Comparison of ENCODE assay signal across 22 mouse cellular contexts in the genomic region with DNA sequence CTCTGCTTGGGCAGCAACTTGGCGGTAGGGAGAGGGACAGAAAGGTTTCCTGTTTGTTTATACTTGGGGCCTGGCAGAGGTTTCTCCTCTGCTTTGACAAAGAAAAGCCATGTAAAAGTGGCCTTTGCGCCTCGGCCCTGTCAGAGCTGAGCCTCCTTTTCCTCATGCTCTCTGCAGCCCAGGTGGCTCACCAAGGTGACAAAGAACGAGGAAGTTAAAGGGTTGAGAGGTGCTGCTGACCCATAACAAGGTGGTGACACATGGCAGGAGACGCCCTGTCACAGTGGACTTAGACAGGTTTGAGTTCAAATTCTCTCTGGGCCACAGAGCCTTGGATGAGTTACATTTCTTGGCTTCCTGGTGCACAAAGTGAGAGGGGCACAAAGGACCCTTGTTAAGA.
A peak's percentile ranks its signal among the peaks of the same experiment; 100 is the strongest.
DNase-seq lines count a peak whose midpoint lies in the region; ATAC-seq and TF ChIP-seq lines count a peak whose summit lies in the region.
"Had no signal": no experiment of that assay in that cellular context is flagged by ENCODE, and none has a peak within 500 bp of the region (broad histone marks: within the 10 kb centered on the region; RNA-seq: fewer than 3 reads in every experiment).

No protein-coding gene starts in this region.

- peak overlapping the region; percentile 69 for H3K27ac ChIP-seq in forebrain, embryonic 15.5 days (replicated peaks)
- no peak overlapping the region for H3K27ac ChIP-seq in forebrain, embryonic 16.5 days (ENCODE audit: low read length)
- no peak overlapping the region for H3K27ac ChIP-seq in kidney, adult 2 months (ENCODE audit: insufficient read depth, low read depth, low read length)
- no peak overlapping the region for H3K27ac ChIP-seq in kidney, embryonic 14.5 days (ENCODE audit: low read depth, low read length)
- H3K27ac ChIP-seq in midbrain, embryonic 13.5 days: peak overlapping the region; percentile 84
- H3K27ac ChIP-seq: kidney, embryonic 15.5 days; liver, embryonic 13.5 days had no signal

- no peak for TF ChIP-seq POLR2A in kidney, adult 2 months (IDR thresholded peaks at IDR 0.05; ENCODE audit: low read depth, low read length)

- H3K9ac ChIP-seq in forebrain, embryonic 15.5 days (replicated peaks): no peak overlapping the region
- H3K9ac ChIP-seq in forebrain, embryonic 16.5 days (replicated peaks; ENCODE audit: low read depth, low read length): no peak overlapping the region
- H3K9ac ChIP-seq in kidney, embryonic 14.5 days (ENCODE audit: low read depth, low read length): no peak overlapping the region
- no peak overlapping the region for H3K9ac ChIP-seq in midbrain, embryonic 13.5 days (replicated peaks)
- H3K9ac ChIP-seq: kidney, embryonic 15.5 days; liver, embryonic 13.5 days had no signal

- H3K9me3 ChIP-seq in forebrain, embryonic 15.5 days: no peaks in the 10 kb centered on the region
- H3K9me3 ChIP-seq in forebrain, embryonic 16.5 days (ENCODE audit: control insufficient read depth, low read length): no peaks in the 10 kb centered on the region
- H3K9me3 ChIP-seq in kidney, embryonic 14.5 days (ENCODE audit: control insufficient read depth, low read length): no peaks in the 10 kb centered on the region
- H3K9me3 ChIP-seq in midbrain, embryonic 13.5 days: no peaks in the 10 kb centered on the region
- H3K9me3 ChIP-seq: embryonic facial prominence, embryonic 10.5 days; kidney, embryonic 15.5 days; liver, embryonic 13.5 days had no signal

- H3K36me3 ChIP-seq in forebrain, embryonic 15.5 days: no peaks in the 10 kb centered on the region
- H3K36me3 ChIP-seq in forebrain, embryonic 16.5 days (ENCODE audit: control insufficient read depth, insufficient read depth): no peaks in the 10 kb centered on the region
- H3K36me3 ChIP-seq in kidney, adult 2 months (ENCODE audit: control insufficient read depth, insufficient read depth, low read length): no peaks in the 10 kb centered on the region
- H3K36me3 ChIP-seq in kidney, embryonic 14.5 days (ENCODE audit: control insufficient read depth, insufficient read depth, low read length): no peaks in the 10 kb centered on the region
- H3K36me3 ChIP-seq in midbrain, embryonic 13.5 days: no peaks in the 10 kb centered on the region
- no peaks in the 10 kb centered on the region for H3K36me3 ChIP-seq in splenic B cell, adult 2 months (ENCODE audit: control insufficient read depth, insufficient read depth, low read length, poor library complexity, severe bottlenecking)
- H3K36me3 ChIP-seq: embryonic facial prominence, embryonic 10.5 days; kidney, embryonic 15.5 days; liver, embryonic 13.5 days had no signal

- peak; percentile 16 for DNase-seq in kidney, adult 2 months
- peak; percentile 42 for DNase-seq in splenic B cell, adult 2 months (ENCODE audit: low read depth, low spot score)
- DNase-seq in heart, adult 18-20 months: no peak
- DNase-seq: adrenal gland, postnatal 36 days; cerebellum, adult 9-11 months; gastrocnemius, postnatal 36 days; heart, postnatal 4 days; kidney, postnatal 36 days; layer of hippocampus, postnatal 36 days; liver, embryonic 13.5 days; lung, adult 2 months; lung, postnatal 14 days; right cerebral cortex, adult 18-20 months; right cerebral cortex, postnatal 4 days; thymus, adult 2 months; thymus, postnatal 4 days had no signal

- no peak for ATAC-seq in forebrain, embryonic 15.5 days (replicated peaks)
- ATAC-seq in forebrain, embryonic 16.5 days: no peak
- no peak for ATAC-seq in kidney, embryonic 14.5 days (ENCODE audit: low FRiP score, low TSS enrichment)
- no peak for ATAC-seq in midbrain, embryonic 13.5 days

- no peak for TF ChIP-seq CTCF in kidney, adult 2 months (conservative IDR thresholded peaks at IDR 0.05; ENCODE audit: insufficient read depth, insufficient read length, low read depth, low read length)

- WGBS in forebrain, embryonic 15.5 days: 69% methylated on average over 5 of the region's 5 CpGs
- 74% methylated on average over 5 of the region's 5 CpGs for WGBS in forebrain, embryonic 16.5 days
- WGBS in kidney, adult 2 months: 59% methylated on average over 5 of the region's 5 CpGs
- WGBS in kidney, embryonic 14.5 days: 44% methylated on average over 5 of the region's 5 CpGs
- WGBS in midbrain, embryonic 13.5 days: 55% methylated on average over 5 of the region's 5 CpGs

- no peak overlapping the region for H3K4me2 ChIP-seq in forebrain, embryonic 15.5 days (replicated peaks)
- H3K4me2 ChIP-seq in forebrain, embryonic 16.5 days (ENCODE audit: low read length): no peak overlapping the region
- H3K4me2 ChIP-seq in kidney, embryonic 14.5 days (replicated peaks; ENCODE audit: low read depth, low read length): no peak overlapping the region
- H3K4me2 ChIP-seq in midbrain, embryonic 13.5 days (replicated peaks): no peak overlapping the region
- H3K4me2 ChIP-seq: kidney, embryonic 15.5 days; liver, embryonic 13.5 days had no signal

- H3K4me1 ChIP-seq in forebrain, embryonic 15.5 days: peaks cover 45% of the 10 kb centered on the region
- H3K4me1 ChIP-seq in forebrain, embryonic 16.5 days (replicated peaks; ENCODE audit: control insufficient read depth, insufficient read depth, low read length): peaks cover 23% of the 10 kb centered on the region
- peaks cover 6% of the 10 kb centered on the region for H3K4me1 ChIP-seq in kidney, adult 2 months (ENCODE audit: control insufficient read depth, insufficient read depth, low read length)
- peaks cover 12% of the 10 kb centered on the region for H3K4me1 ChIP-seq in kidney, embryonic 14.5 days (ENCODE audit: control insufficient read depth, insufficient read depth, low read length)
- H3K4me1 ChIP-seq in midbrain, embryonic 13.5 days (replicated peaks): peaks cover 53% of the 10 kb centered on the region

- no peaks in the 10 kb centered on the region for H3K27me3 ChIP-seq in forebrain, embryonic 15.5 days
- no peaks in the 10 kb centered on the region for H3K27me3 ChIP-seq in forebrain, embryonic 16.5 days (replicated peaks; ENCODE audit: control insufficient read depth, insufficient read depth, low read length)
- H3K27me3 ChIP-seq in kidney, adult 2 months (replicated peaks; ENCODE audit: control insufficient read depth, insufficient read depth, low read length): no peaks in the 10 kb centered on the region
- H3K27me3 ChIP-seq in kidney, embryonic 14.5 days (ENCODE audit: control insufficient read depth, insufficient read depth, low read length): 0 out of 2 replicates have a peak, but pooled peaks cover 3% of the 10 kb centered on the region
- H3K27me3 ChIP-seq in midbrain, embryonic 13.5 days: peaks cover 47% of the 10 kb centered on the region
- H3K27me3 ChIP-seq in splenic B cell, adult 2 months (ENCODE audit: control insufficient read depth, insufficient read depth, low read length, poor library complexity, severe bottlenecking): no peaks in the 10 kb centered on the region
- H3K27me3 ChIP-seq: kidney, embryonic 15.5 days; liver, embryonic 13.5 days had no signal

- H3K4me3 ChIP-seq in forebrain, embryonic 15.5 days: no peak overlapping the region
- H3K4me3 ChIP-seq in forebrain, embryonic 16.5 days (replicated peaks; ENCODE audit: low read length): no peak overlapping the region
- no peak overlapping the region for H3K4me3 ChIP-seq in kidney, adult 2 months (ENCODE audit: insufficient read depth, low read depth, low read length)
- no peak overlapping the region for H3K4me3 ChIP-seq in kidney, embryonic 14.5 days (ENCODE audit: low read length)
- H3K4me3 ChIP-seq in midbrain, embryonic 13.5 days (replicated peaks): no peak overlapping the region
- H3K4me3 ChIP-seq: embryonic facial prominence, embryonic 10.5 days; kidney, embryonic 15.5 days; liver, embryonic 13.5 days had no signal

Comparison
In these comparisons a context has a peak if more than half of its experiments do, and no peak if none do; other contexts are left out.
1. H3K27ac ChIP-seq: peak in forebrain, embryonic 15.5 days (single experiment) and midbrain, embryonic 13.5 days (single experiment); none in forebrain, embryonic 16.5 days (single experiment), kidney, adult 2 months (single experiment) and kidney, embryonic 14.5 days (single experiment).
2. DNase-seq: peak in kidney, adult 2 months (single experiment) and splenic B cell, adult 2 months (single experiment); none in heart, adult 18-20 months (0 of 2).